Mouse (Mus musculus) left cerebral cortex, postnatal 10 days (tissue): ENCODE measurements at regions not wholly inside any gene's neighbourhood (a gene's known extent, or its start where the extent isn't known, plus 50 kb on each side); places are given as distances from the start of the nearest gene placed in this dataset.

Experiments used
- DNase-seq, 2 experiments: peaks; one replicate each; pipeline ENCODE4 v3.0.0; 2021 to 2022; ENCODE audit warnings: low spot score in 2 of 2, mixed read lengths in 1 of 2; ENCODE audit errors: extremely low spot score in 1 of 2
- intact Hi-C: fragments of 180-260 bp; cut with DNase I; formaldehyde crosslinking; loops from one replicate; pipeline ENCODE4 v1.15.1; 2025

DNA sequence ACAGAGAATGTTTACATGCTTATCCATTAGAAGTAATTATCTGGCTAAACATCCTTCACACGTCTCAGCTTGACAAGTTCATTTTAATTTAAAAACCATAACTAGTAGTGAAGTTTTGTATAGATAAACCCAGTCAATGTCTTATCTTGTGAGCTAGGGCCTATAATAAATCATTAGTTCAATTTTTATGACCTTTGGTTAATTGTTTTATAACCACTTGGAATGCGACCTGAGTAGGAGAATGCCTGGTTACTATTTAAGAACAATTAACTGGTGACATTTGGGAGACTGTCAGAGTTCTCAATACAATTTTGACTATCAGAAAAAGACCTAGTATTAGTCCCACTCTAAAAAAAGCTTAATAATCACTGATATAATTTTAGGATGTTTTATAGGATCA is 813.6 kb downstream of the Gm9008 start:
- no peak for DNase-seq
- intact Hi-C loops: no loop called here

DNA sequence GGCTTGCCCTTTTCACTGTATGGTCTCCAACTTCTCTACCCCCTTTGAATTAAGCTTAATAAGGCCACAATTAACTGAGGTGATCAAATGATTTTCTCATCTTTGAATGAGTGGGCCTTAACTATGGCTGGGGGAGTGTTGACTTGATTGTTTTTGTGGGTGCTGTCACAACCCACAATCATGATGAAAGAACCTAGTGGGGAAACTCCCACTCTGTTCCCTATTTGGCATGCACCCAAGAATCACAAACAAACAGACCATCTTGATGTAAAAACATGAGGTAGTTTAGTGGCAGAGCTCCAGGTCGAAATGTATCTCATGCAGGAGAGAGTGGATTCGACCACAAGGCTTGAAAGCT is 853.2 kb downstream of the Gm9008 start:
- intact Hi-C loops: no loop called here
- no peak for DNase-seq

GRCm38 (mm10) chr6:75643581-75644362 is 853.8 kb downstream of the Gm9008 start:
- DNase-seq: no peak
- intact Hi-C loops: no loop called here

GRCm38 (mm10) chr6:75636050-75636449 is 861.5 kb downstream of the Gm9008 start:
- no peak for DNase-seq
- intact Hi-C loops: no loop called here

GRCm38 (mm10) chr6:75602536-75603279 is 894.9 kb downstream of the Gm9008 start:
- peak in 1 of 2 experiments; percentile 18 for DNase-seq
- intact Hi-C loops: no loop called here

DNA sequence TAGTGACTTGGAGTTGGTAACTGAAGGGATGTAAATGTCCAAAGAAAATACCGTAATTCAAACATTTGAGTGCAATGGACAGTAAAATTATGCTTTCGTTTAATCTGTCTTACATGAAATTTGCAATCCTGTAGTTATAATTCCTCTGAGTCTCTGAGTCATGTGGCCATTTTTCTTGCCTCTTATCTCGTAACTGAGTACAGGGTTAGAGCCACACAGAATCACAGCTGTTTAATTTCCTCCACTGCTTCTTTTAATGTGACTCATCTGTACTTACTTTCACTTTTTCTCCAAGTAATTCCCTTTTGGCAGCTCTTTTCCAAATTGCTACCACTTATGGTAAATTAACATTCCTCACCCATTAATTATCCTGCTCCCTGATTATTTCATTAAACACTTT is 939.2 kb downstream of the Gm9008 start:
- intact Hi-C loops: no loop called here
- DNase-seq: no peak

DNA sequence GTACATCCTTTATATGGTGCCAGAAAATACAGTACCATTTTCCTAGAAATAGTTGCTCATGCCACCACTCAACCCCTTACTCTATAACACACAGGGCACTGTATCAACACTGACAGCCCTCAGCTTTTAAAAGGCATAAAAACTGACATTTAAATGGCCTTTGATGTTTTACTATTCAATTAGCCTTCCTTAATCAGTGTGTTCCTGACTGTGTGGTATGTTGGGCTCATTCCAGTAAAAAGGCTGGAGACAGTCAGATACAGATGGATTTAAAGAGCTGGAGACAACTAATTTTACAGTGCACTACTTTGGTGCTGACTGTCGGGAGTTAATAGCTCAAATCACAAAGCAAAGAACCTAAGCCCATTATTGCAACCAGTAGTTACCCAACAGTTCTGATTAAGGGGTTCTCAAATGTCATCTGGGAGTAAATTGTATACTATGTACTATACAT is 955.3 kb downstream of the Gm9008 start:
- intact Hi-C loops: no loop called here
- DNase-seq: no peak

DNA sequence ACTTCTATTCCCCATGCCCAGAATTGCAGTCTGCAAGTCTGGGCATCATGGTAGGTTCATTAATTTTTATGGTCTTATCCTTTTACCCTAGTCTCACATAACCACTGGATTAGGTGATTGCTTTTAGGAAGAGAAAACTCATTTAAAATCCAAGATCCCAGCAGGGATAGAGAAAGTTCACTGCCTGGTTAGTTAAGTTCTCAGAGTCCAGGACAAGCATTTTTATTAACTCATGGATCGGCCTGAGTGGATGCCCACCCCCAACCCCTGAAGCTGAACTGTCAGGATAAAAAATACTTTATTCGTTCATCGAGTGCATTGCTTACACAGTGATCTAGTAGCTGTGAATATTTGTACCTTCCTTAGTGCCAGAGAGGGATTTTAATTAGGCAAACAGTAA is 957.9 kb downstream of the Gm9008 start:
- intact Hi-C loops: no loop called here
- no peak for DNase-seq
